16 mouse cellular contexts compared by ENCODE assay signal in the genomic region with DNA sequence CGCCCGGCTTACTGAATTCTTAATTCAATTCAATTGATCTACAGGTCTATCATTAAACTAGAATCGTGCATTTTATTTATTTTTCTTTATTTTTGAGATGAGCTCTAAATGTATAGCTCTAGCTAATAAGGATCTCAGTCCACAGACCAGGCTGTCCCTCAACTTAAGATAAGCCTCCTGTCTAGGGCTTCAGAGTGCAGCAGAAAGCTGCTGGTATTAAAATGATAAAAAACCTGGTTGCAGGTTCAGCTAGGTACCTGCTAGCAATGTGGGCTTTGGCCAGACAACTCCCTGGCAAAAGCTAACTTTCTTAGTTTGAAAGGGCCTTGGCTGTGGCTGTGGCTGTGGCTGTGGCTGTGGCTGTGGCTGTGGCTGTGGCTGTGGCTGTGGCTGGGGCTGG.
"Had no signal": no experiment of that assay in that cellular context is flagged by ENCODE, and none has a peak within 500 bp of the region (broad histone marks: within the 10 kb centered on the region; RNA-seq: fewer than 3 reads in every experiment).

No protein-coding gene starts in this region.

- H3K9me3 ChIP-seq: lung, embryonic 15.5 days; midbrain, embryonic 13.5 days; midbrain, embryonic 15.5 days; neural tube, embryonic 12.5 days; stomach, embryonic 15.5 days had no signal

- DNase-seq: lung, adult 2 months; lung, postnatal 14 days; lung, postnatal 36 days; right cerebral cortex, postnatal 14 days; thymus, adult 2 months; thymus, postnatal 25 days; thymus, postnatal 4 days had no signal

- ATAC-seq: lung, postnatal 0 days; midbrain, embryonic 13.5 days; midbrain, embryonic 15.5 days had no signal

- H3K27ac ChIP-seq: lung, embryonic 15.5 days; macrophage; midbrain, embryonic 13.5 days; midbrain, embryonic 15.5 days; neural tube, embryonic 12.5 days; stomach, embryonic 15.5 days; stomach, postnatal 0 days had no signal

- H3K4me3 ChIP-seq: lung, embryonic 15.5 days; midbrain, embryonic 13.5 days; midbrain, embryonic 15.5 days; neural tube, embryonic 12.5 days; stomach, embryonic 15.5 days had no signal

- H3K4me2 ChIP-seq: lung, embryonic 15.5 days; midbrain, embryonic 11.5 days; midbrain, embryonic 13.5 days; midbrain, embryonic 15.5 days; neural tube, embryonic 12.5 days; stomach, embryonic 15.5 days had no signal

- H3K9ac ChIP-seq: lung, embryonic 15.5 days; midbrain, embryonic 13.5 days; midbrain, embryonic 15.5 days; neural tube, embryonic 12.5 days; stomach, embryonic 15.5 days had no signal

- H3K36me3 ChIP-seq: lung, embryonic 15.5 days; midbrain, embryonic 13.5 days; midbrain, embryonic 15.5 days; neural tube, embryonic 12.5 days; stomach, embryonic 15.5 days had no signal

- H3K27me3 ChIP-seq: lung, embryonic 15.5 days; midbrain, embryonic 13.5 days; midbrain, embryonic 15.5 days; neural tube, embryonic 12.5 days; stomach, embryonic 15.5 days had no signal

- H3K4me1 ChIP-seq: lung, embryonic 15.5 days; midbrain, embryonic 15.5 days; neural tube, embryonic 12.5 days; stomach, embryonic 15.5 days had no signal
